Mouse (Mus musculus) macrophage (primary cell): Measurements from ENCODE around the gene Vipas39. TPM values are rescaled to one million over a fixed set of nuclear protein-coding genes. Genes with fewer than 3 reads are reported as not detected.
"Not testable (repeated sequence)": the region's sequence is repeated elsewhere in the genome, so short reads cannot be mapped to it uniquely, and the experiment has no call there.

Source experiments
- H3K27ac ChIP-seq: fragments of 350-480 bp; formaldehyde crosslinking; 2 replicates; pipeline ENCODE4 v1.9.0; 2021
- H3K36me3 ChIP-seq: fragments of 350-480 bp; formaldehyde crosslinking; 2 replicates; pipeline ENCODE4 v1.9.0; 2021; ENCODE audit errors: inconsistent target
- H3K4me3 ChIP-seq: fragments of 350-480 bp; formaldehyde crosslinking; 2 replicates; pipeline ENCODE4 v1.9.0; 2021; ENCODE audit errors: inconsistent target
- H3K79me2 ChIP-seq: fragments of 350-480 bp; formaldehyde crosslinking; 2 replicates; pipeline ENCODE4 v1.9.0; 2021; ENCODE audit errors: inconsistent target
- WGBS: methylation state at CpG from one replicate; pipeline ENCODE4 v1.1.7; 2026; ENCODE audit warnings: inconsistent platforms; ENCODE audit not compliant: missing documents; 5-methylcytosine and 5-hydroxymethylcytosine counted together
- polyA plus RNA-seq: library from polyadenylated mRNA; stranded (reverse); fragments of 250-400 nt; gene quantifications from 3 replicates; pipeline ENCODE4 v1.2.4, GENCODE M21; 2018; ENCODE audit warnings: inconsistent platforms

Vipas39 gene
- polyA plus RNA-seq, 1 experiment from 2014 or later = 136 TPM

DNA sequence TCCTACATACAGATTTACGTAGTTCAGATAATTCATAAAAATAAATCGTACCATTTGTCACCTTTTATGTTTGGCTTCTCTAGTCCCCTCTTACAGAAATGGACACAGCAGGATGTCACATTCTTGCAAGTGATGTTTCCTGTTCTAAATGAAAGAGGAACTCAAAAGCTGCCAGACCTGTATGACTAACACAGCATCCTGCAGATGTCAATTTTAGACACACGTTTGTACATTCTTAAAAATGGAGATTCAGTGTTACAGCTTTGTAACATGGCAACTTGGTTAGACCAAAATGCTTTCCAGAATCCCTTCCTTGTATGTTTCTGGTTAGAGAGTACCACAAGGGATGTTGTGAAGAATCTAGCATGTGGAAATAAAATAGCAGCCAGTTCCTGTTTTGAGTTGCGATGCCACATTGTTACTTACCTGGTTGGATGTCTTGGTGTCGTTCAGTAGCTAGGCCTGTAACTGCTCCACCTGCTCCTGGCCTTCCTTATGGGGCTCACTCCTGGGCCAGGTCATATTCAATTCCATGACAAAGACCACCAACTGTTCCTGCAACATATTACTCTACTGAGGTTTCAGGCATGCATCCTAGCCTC, 29.1 kb downstream of the Vipas39 start:
- H3K79me2 ChIP-seq = no peaks in the 10 kb centered on the region
- no peak overlapping the region for H3K4me3 ChIP-seq
- peak overlapping the region; percentile 25; the same call in 1 of the 2 replicates for H3K27ac ChIP-seq
- 18% methylated on average over 5 of the region's 5 CpGs for WGBS
- peaks cover 33% of the 10 kb centered on the region for H3K36me3 ChIP-seq

DNA sequence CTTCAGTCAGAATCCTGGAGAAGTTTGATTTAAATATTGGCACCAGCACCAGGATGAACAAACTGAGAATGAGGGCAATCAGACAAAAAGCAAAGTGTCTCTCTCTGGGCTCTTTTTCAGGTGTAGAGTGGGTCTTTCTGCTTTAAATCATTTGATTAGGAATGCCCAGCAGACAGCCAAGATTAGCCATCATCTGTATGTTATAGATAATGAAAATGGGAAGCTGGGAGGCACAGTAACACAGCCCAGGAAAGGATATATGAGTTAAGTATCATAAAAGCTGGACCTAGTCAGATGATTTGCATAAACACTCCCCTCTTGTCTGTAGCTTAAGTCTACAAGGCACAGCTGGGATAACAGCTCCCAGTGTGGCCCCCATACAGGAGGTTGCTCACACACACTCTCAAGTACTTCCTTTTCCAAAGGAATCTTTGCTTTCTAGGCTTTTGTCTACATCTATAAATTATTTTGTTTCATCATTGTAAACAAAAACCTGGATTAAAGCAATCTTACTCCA, 35.6 kb downstream of the Vipas39 start:
- Histone ChIP-seq H3K79me2 (no peaks in the 10 kb centered on the region), H3K36me3 (no peaks in the 10 kb centered on the region), H3K27ac (no peak overlapping the region), H3K4me3 (no peak overlapping the region)

GRCm38 (mm10) chr12:87229633-87230032, 36.4 kb downstream of the Vipas39 start:
- WGBS = 59% methylated on average over 2 of the region's 2 CpGs
- no peak overlapping the region; the same call in 1 of the 2 replicates for H3K27ac ChIP-seq
- H3K79me2 ChIP-seq = no peaks in the 10 kb centered on the region
- H3K4me3 ChIP-seq = no peak overlapping the region
- no peaks in the 10 kb centered on the region for H3K36me3 ChIP-seq

DNA sequence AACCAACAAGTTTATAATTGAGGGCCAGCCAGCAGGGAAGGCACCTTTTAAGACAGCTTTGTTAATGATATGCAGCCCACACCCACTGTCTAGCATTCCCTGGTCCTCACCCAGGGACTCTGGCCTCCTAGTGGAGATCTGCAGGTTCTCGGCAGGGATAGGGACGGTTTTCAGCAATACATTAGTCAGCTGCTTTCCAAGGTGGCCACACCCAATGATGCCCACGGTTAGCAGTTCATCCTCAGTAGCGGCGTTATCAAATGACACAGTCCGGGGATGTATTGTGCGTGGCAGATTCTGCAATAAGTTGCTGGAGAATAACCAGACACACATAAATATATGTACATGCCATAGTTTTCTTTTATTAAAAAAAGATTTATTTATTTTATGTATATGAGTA, 39.3 kb downstream of the Vipas39 start:
- no peak overlapping the region for H3K4me3 ChIP-seq
- H3K36me3 ChIP-seq = no peaks in the 10 kb centered on the region
- no peak overlapping the region for H3K27ac ChIP-seq
- H3K79me2 ChIP-seq = no peaks in the 10 kb centered on the region
- WGBS = 84% methylated on average over 7 of the region's 7 CpGs

- H3K4me3 ChIP-seq = no peak overlapping the region
- H3K36me3 ChIP-seq = no peaks in the 10 kb centered on the region
- WGBS = 64% methylated on average over 10 of the region's 10 CpGs
- no peak overlapping the region for H3K27ac ChIP-seq
- no peaks in the 10 kb centered on the region for H3K79me2 ChIP-seq
These were observed 41.1 kb downstream of the Vipas39 start for GRCm38 (mm10) chr12:87224950-87225349.

DNA sequence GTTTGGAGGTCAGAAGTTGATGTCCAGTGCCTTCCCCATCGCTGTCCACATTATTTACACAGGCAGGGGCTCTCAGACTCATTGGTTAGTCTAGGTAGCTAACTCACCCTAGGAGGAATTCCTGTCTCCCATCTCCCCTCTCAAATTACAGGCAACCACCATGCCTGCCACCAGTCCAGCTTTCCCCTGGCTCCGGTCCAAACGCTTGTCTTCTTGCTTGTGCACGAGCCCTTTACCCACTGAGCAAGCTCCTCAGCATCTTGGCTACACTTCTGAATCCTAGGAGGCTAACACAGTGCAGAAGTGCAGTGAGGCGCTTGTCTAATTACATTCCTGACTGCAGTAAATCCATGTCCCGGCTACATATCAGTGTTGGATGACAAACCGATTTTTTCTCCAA, 46.7 kb downstream of the Vipas39 start:
- H3K79me2 ChIP-seq = no peaks in the 10 kb centered on the region
- no peaks in the 10 kb centered on the region for H3K36me3 ChIP-seq
- WGBS = 92% methylated on average over 6 of the region's 7 CpGs
- no peak overlapping the region for H3K27ac ChIP-seq
- H3K4me3 ChIP-seq = no peak overlapping the region

- no peak overlapping the region for H3K4me3 ChIP-seq
- H3K27ac ChIP-seq = no peak overlapping the region
- no peaks in the 10 kb centered on the region for H3K79me2 ChIP-seq
- H3K36me3 ChIP-seq = no peaks in the 10 kb centered on the region
These were observed 48.5 kb downstream of the Vipas39 start for GRCm38 (mm10) chr12:87217596-87217995.

DNA sequence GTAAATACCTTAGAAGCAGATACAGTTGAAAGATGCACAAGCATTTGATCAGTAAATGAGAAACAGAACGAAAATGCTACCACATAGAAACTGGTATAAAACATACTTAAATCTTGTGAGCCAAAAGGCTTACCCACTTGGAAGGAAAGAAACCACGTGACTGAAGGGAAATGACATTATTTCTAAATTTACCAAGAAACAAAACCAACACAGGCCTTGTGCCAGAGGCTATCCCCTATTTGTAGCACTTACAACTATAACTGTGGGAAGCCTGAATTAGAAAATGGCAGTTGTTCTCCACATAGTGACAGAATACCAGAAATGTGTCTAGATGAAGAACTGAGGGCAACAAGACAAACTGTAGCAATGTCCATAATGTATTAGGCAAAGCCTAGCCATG, 50.0 kb downstream of the Vipas39 start:
- Histone ChIP-seq H3K79me2 (no peaks in the 10 kb centered on the region), H3K4me3 (no peak overlapping the region), H3K27ac (peak overlapping the region; percentile 33), H3K36me3 (no peaks in the 10 kb centered on the region)
- WGBS = 50% methylated on average over 2 of the region's 2 CpGs

DNA sequence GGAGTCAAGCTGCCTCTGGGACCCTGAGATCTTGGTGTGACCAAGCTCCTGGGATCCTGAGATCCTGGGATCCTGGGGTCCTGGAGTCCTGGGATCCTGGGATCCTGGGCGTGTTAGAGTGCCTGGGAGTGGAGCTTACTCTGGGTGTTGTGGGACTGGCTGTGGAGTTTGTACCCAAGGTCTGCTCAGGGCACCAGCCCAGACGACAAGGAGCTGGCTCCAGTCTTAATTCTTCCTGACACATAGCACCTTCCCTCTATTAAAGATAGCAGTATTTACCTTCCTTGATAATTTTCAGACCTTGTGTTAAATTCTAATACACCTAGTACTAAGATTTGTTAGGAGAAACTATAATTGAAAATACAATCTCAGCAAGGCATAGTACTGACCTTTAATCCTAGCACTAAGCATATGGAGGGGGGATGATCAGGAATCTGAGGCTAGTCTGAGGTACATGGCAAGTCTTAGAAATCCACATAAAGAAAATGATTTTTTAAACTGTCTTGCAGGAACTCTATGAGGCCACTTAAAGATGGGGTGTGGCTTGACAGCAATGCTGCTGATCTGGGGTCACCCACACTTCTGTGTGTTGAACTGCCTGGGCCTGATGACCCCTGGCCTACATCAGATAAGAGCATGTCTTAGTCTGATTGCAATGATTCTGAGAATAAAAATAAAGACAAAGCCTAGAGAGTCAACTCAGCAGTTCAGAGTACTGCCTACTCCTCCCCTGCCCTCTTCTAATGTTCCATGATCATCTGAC, 53.0 kb downstream of the Vipas39 start:
- Histone ChIP-seq H3K79me2 (no peaks in the 10 kb centered on the region), H3K27ac (no peak overlapping the region), H3K4me3 (no peak overlapping the region), H3K36me3 (no peaks in the 10 kb centered on the region)
- WGBS = 90% methylated on average over 2 of the region's 2 CpGs

DNA sequence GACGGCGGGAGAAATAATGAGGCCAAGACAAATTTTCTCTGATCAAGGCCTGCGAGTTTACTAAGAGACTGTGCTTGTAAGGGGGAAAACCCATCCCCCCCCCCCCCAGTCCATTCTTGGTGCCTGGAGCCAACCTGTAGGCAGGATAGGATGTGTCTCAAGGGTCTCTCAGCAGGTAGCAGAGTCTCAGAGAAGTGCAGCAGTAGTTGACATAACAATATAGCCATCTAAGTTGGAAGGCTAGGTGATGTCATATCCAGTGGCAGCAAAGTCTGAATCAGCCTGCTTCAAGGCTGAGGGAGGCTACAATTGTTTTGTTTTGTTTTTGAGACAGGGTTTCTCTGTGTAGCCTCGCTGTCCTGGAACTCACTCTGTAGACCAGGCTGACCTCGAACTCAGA, 60.3 kb downstream of the Vipas39 start:
- H3K4me3 ChIP-seq, H3K79me2 ChIP-seq, H3K36me3 ChIP-seq, H3K27ac ChIP-seq: not testable (repeated sequence)
- WGBS = 100% methylated on average over 5 of the region's 5 CpGs

GRCm38 (mm10) chr12:87201694-87202093, 64.4 kb downstream of the Vipas39 start:
- Histone ChIP-seq H3K27ac (no peak overlapping the region), H3K36me3 (no peaks in the 10 kb centered on the region)
- WGBS = 52% methylated on average over 5 of the region's 5 CpGs

DNA sequence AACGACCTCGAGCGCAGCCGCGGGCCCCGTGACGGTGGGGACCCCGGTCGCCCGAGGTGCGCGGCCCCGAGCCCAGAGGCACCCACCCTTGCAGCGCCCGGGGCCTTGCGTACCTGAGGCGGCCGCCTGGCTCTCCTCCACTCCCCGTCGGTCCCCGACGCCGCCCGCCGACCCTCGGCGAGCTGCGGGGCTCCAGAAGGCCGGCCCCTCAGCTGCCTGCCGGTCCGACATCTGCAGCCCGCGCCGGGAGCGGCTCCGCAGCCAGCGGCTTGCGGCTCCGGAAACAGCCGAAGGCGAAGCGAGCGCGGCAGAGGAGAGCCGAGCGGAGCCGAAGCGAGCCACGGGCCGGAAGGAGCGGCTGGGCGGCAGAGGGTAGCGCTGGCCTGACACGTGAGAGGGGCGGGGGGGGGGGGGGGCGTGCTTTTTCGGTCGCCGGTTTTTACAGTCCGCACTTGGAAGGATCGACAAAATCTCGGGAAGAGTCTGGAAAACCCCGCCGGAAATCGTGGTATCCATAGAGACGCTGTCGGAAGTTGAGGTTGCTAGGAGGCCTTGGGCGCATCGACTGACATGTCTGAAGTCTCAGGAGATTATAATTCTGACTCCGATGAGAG, 66.0 kb downstream of the Vipas39 start, which contains the start of gene Tmed8:
Gene Tmed8, minus strand, starts transcription at position 482 of the 614 bp plus-strand sequence.
- Histone ChIP-seq H3K36me3 (no peaks in the 10 kb centered on the region), H3K4me3 (peak within 1 kb of the TSS; percentile 53), H3K27ac (no peak within 1 kb of the TSS), H3K79me2 (peaks cover 44% of the 10 kb centered on the region)
- WGBS = under 1% methylated on average over 51 of the region's 70 CpGs

More at GRCm38 (mm10) chr12:87201694-87202093, 64.4 kb downstream of the Vipas39 start:
- peaks cover 28% of the 10 kb centered on the region for H3K79me2 ChIP-seq
- H3K4me3 ChIP-seq = no peak overlapping the region

- Histone ChIP-seq H3K79me2 (peaks cover 51% of the 10 kb centered on the region), H3K4me3 (peak within 1 kb of the TSS; percentile 53), H3K27ac (no peak within 1 kb of the TSS), H3K36me3 (no peaks in the 10 kb centered on the region)
- WGBS = under 1% methylated on average over 31 of the region's 38 CpGs
These were observed 66.7 kb downstream of the Vipas39 start, which contains the start of gene Samd15 for GRCm38 (mm10) chr12:87199206-87199972. TSS of gene Samd15 (plus strand) at chr12:87199723.

DNA sequence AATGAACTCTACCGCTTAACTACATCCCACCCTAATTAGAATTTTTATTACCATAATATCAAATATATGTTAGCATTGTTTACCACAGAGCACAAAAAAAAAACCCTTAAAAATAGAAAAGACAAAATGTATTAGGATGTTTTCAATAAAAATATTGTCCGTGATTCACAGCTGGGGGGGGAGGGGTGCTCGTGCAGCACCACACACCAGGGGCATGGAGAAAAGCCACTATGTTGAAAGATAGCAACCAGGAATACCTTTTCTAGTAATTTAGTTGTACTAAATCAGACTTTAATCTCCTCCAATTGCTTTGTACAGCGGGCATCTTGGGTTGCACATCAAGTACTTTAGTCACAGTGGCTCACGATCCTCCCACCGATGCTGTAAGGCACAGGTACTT, 67.3 kb downstream of the Vipas39 start:
- Histone ChIP-seq H3K27ac (no peak overlapping the region), H3K4me3 (peak overlapping the region; percentile 53)

More for the DNA sequence above, 67.3 kb downstream of the Vipas39 start:
- peaks cover 57% of the 10 kb centered on the region for H3K79me2 ChIP-seq
- H3K36me3 ChIP-seq = no peaks in the 10 kb centered on the region
- WGBS = 65% methylated on average over 6 of the region's 6 CpGs
